Comparison of ENCODE assay signal across 11 mouse cellular contexts in the genomic region with DNA sequence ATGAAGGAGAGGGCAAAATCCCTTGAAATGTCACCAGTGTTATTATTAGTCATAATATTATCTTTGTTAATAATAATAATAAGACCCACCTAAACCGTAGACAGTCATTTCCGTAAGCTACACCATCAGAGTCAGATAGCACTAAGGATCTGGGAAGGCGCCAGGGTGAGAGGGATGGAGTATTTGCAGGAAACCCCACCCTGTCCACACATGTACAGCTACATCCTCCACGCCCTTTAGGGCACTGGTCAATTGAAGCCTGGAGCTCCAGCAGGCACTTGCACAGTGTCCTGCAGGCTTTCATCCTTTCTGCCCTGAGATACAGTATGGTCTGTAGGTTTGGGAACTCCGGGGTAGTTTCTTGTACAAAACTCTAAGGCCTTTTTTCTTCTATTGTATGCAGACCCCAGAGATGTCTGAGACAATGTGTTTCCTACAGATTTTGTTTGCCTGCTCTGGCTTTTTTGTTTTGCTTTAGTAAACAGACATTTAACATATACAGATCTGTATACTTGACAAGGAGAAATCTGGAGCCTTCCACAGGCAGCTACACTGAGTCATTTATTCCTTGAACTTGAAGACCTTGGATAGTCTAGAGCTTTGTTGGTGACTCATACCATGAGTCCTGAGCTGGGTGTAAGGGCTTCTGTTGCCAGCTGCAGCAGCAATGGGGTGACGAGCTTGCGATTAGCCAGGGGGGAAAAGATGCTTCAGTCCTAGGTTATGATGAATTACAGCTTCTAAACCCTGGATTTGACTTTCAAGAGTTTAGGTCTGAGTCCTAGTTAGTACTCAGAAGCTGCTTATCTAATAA.
DNase-seq lines count a peak whose midpoint lies in the region; ATAC-seq and TF ChIP-seq lines count a peak whose summit lies in the region.
"Had no signal": no experiment of that assay in that cellular context is flagged by ENCODE, and none has a peak within 500 bp of the region (broad histone marks: within the 10 kb centered on the region; RNA-seq: fewer than 3 reads in every experiment).

No protein-coding gene starts in this region.

- peak overlapping the region; percentile 57 for H3K27ac ChIP-seq in heart, embryonic 13.5 days (replicated peaks)
- no peak overlapping the region for H3K27ac ChIP-seq in midbrain, postnatal 0 days (ENCODE audit: low read depth, low read length)
- H3K27ac ChIP-seq in forebrain, embryonic 14.5 days (ENCODE audit: low read depth, low read length): no peak overlapping the region
- no peak overlapping the region for H3K27ac ChIP-seq in liver, postnatal 0 days (ENCODE audit: low read depth)
- H3K27ac ChIP-seq: forebrain, embryonic 10.5 days had no signal

- no peaks in the 10 kb centered on the region for H3K27me3 ChIP-seq in heart, embryonic 13.5 days (replicated peaks)
- H3K27me3 ChIP-seq in midbrain, postnatal 0 days (ENCODE audit: insufficient read depth, low read length): no peaks in the 10 kb centered on the region
- H3K27me3 ChIP-seq in forebrain, embryonic 14.5 days (replicated peaks; ENCODE audit: control insufficient read depth, insufficient read depth, low read length): no peaks in the 10 kb centered on the region
- no peaks in the 10 kb centered on the region for H3K27me3 ChIP-seq in liver, postnatal 0 days (ENCODE audit: insufficient read depth, low read length)

- 61% methylated on average over 7 of the region's 7 CpGs for WGBS in heart, embryonic 13.5 days
- WGBS in midbrain, postnatal 0 days: 89% methylated on average over 7 of the region's 7 CpGs
- 89% methylated on average over 7 of the region's 7 CpGs for WGBS in forebrain, embryonic 14.5 days
- WGBS in liver, postnatal 0 days (ENCODE audit: insufficient replicate concordance): 75% methylated on average over 7 of the region's 7 CpGs

- H3K4me1 ChIP-seq in heart, embryonic 13.5 days: peaks cover 72% of the 10 kb centered on the region
- H3K4me1 ChIP-seq in midbrain, postnatal 0 days (ENCODE audit: insufficient read depth, low read length): no peaks in the 10 kb centered on the region
- H3K4me1 ChIP-seq in forebrain, embryonic 14.5 days (ENCODE audit: control insufficient read depth, insufficient read depth, low read length): no peaks in the 10 kb centered on the region
- H3K4me1 ChIP-seq in liver, postnatal 0 days (ENCODE audit: insufficient read depth): peaks cover 18% of the 10 kb centered on the region

- ATAC-seq in heart, embryonic 13.5 days (ENCODE audit: extremely low read depth, insufficient number of reproducible peaks, low FRiP score, low TSS enrichment): no peak
- no peak for ATAC-seq in midbrain, postnatal 0 days (ENCODE audit: low FRiP score)
- ATAC-seq in forebrain, embryonic 14.5 days: no peak
- no peak for ATAC-seq in liver, postnatal 0 days
- ATAC-seq: hindbrain, embryonic 16.5 days had no signal

- no peak for TF ChIP-seq EP300 in liver, postnatal 0 days (IDR thresholded peaks at IDR 0.05; ENCODE audit: low read depth)

- TF ChIP-seq CTCF in midbrain, postnatal 0 days (IDR thresholded peaks at IDR 0.05): no peak
- no peak for TF ChIP-seq CTCF in liver, postnatal 0 days (IDR thresholded peaks at IDR 0.05; ENCODE audit: low read depth)

- H3K9me3 ChIP-seq in heart, embryonic 13.5 days: 0 out of 2 replicates have a peak, but pooled peaks cover 3% of the 10 kb centered on the region
- H3K9me3 ChIP-seq in midbrain, postnatal 0 days (ENCODE audit: low read length): no peaks in the 10 kb centered on the region
- H3K9me3 ChIP-seq in forebrain, embryonic 14.5 days (replicated peaks; ENCODE audit: control insufficient read depth, low read length): no peaks in the 10 kb centered on the region
- H3K9me3 ChIP-seq in liver, postnatal 0 days (ENCODE audit: low read length): no peaks in the 10 kb centered on the region
- H3K9me3 ChIP-seq: forebrain, embryonic 10.5 days had no signal

- H3K4me3 ChIP-seq in heart, embryonic 13.5 days: no peak overlapping the region
- no peak overlapping the region for H3K4me3 ChIP-seq in midbrain, postnatal 0 days (ENCODE audit: low read depth, low read length)
- H3K4me3 ChIP-seq in forebrain, embryonic 14.5 days (ENCODE audit: low read depth, low read length): no peak overlapping the region
- H3K4me3 ChIP-seq in liver, postnatal 0 days (ENCODE audit: low read depth, low read length): no peak overlapping the region
- H3K4me3 ChIP-seq: forebrain, embryonic 10.5 days had no signal

- DNase-seq in 416B (ENCODE audit: low read depth): peak; percentile 71
- DNase-seq in adrenal gland, postnatal 14 days: peak; percentile 47
- DNase-seq in kidney, postnatal 4 days: peak; percentile 35 to 68
- no peak for DNase-seq in midbrain, postnatal 0 days (ENCODE audit: low spot score)
- DNase-seq in ovary, postnatal 10 days (ENCODE audit: low spot score): no peak
- no peak for DNase-seq in forebrain, embryonic 14.5 days (ENCODE audit: low spot score)
- no peak for DNase-seq in liver, postnatal 0 days
- DNase-seq: cerebellum, adult 2 months had no signal

- no peaks in the 10 kb centered on the region for H3K36me3 ChIP-seq in heart, embryonic 13.5 days
- H3K36me3 ChIP-seq in midbrain, postnatal 0 days (ENCODE audit: insufficient read depth, low read length): no peaks in the 10 kb centered on the region
- H3K36me3 ChIP-seq in forebrain, embryonic 14.5 days (ENCODE audit: control insufficient read depth, insufficient read depth, low read length): no peaks in the 10 kb centered on the region
- H3K36me3 ChIP-seq in liver, postnatal 0 days (replicated peaks; ENCODE audit: insufficient read depth, low read length): no peaks in the 10 kb centered on the region
- H3K36me3 ChIP-seq: forebrain, embryonic 10.5 days had no signal

- no peak overlapping the region for H3K9ac ChIP-seq in heart, embryonic 13.5 days
- no peak overlapping the region for H3K9ac ChIP-seq in midbrain, postnatal 0 days (replicated peaks; ENCODE audit: low read length, poor library complexity, severe bottlenecking)
- H3K9ac ChIP-seq in forebrain, embryonic 14.5 days (ENCODE audit: low read length): no peak overlapping the region
- no peak overlapping the region for H3K9ac ChIP-seq in liver, postnatal 0 days (replicated peaks)

- no peak overlapping the region for H3K4me2 ChIP-seq in heart, embryonic 13.5 days
- H3K4me2 ChIP-seq in midbrain, postnatal 0 days (ENCODE audit: low read depth, low read length, poor library complexity, severe bottlenecking): no peak overlapping the region
- no peak overlapping the region for H3K4me2 ChIP-seq in forebrain, embryonic 14.5 days (ENCODE audit: low read length)
- H3K4me2 ChIP-seq in liver, postnatal 0 days (ENCODE audit: low read depth, low read length): no peak overlapping the region

Comparison
In these comparisons a context has a peak if more than half of its experiments do, and no peak if none do; other contexts are left out.
1. DNase-seq: peak in 416B (single experiment), adrenal gland, postnatal 14 days (single experiment) and kidney, postnatal 4 days (2 of 2); none in midbrain, postnatal 0 days (single experiment), ovary, postnatal 10 days (single experiment), forebrain, embryonic 14.5 days (single experiment) and liver, postnatal 0 days (single experiment).